Mouse (Mus musculus) frontal cortex, postnatal 10 days (tissue): ENCODE results near the gene Gm973.
A peak's percentile ranks its signal among the peaks of the same experiment; 100 is the strongest.

Experiments used
- DNase-seq, 2 experiments: peaks; one replicate each; pipeline ENCODE4 v3.0.0; 2022; ENCODE audit warnings: low spot score in 2 of 2, mixed read lengths in 1 of 2

Gm973 gene

GRCm38 (mm10) chr1:59684819-59685755 lies 169.0 kb downstream of the Gm973 start, which contains the start of gene Nop58:
TSS of gene Nop58 (plus strand) at chr1:59684971.
- DNase-seq = peak; percentile 87 to 88
